Mouse (Mus musculus) left cerebral cortex, adult 2 months (tissue): ENCODE data around the gene Phf10. TPM values are rescaled to one million over a fixed set of nuclear protein-coding genes. Genes with fewer than 3 reads are reported as not detected.
"Not testable (repeated sequence)": the region's sequence is repeated elsewhere in the genome, so short reads cannot be mapped to it uniquely, and the experiment has no call there.

ENCODE experiments used
- DNase-seq, 2 experiments: peaks; one replicate each; pipeline ENCODE4 v3.0.0; 2021 to 2022; ENCODE audit warnings: low spot score in 2 of 2, mixed read lengths in 1 of 2; ENCODE audit errors: extremely low spot score in 1 of 2
- H3K27ac ChIP-seq: fragments of 200-600 bp; 2 replicates; pipeline ENCODE4 v1.8.1; 2022
- H3K4me3 ChIP-seq: fragments of 200-600 bp; 2 replicates; pipeline ENCODE4 v1.8.1; 2022
- intact Hi-C: fragments of 180-260 bp; cut with DNase I; formaldehyde crosslinking; loops from one replicate; pipeline ENCODE4 v1.15.1; 2025
- long read RNA-seq, 2 experiments: library from polyadenylated mRNA; stranded (forward); transcript quantifications; one replicate each; pipeline ENCODE4 v2.0.0; 2021; ENCODE audit warnings: borderline mapping rate in 2 of 2
- total RNA-seq, 2 experiments: library from RNA; stranded (reverse); gene quantifications; 2 replicates each; pipeline ENCODE4 v1.2.3; 2021

Gene Phf10
- total RNA-seq: 10 to 100 TPM; 56.6 to 60.4 TPM
- long read RNA-seq, experiment 1, partial matches to known transcripts: 13 of 27 reads
- long read RNA-seq, experiment 1, other reads (novel, unspliced or antisense): 10 of 27 reads
- long read RNA-seq, experiment 2, partial matches to known transcripts: 19 of 29 reads
- long read RNA-seq, experiment 2, other reads (novel, unspliced or antisense): 7 of 29 reads

GRCm38 (mm10) chr17:14960951-14961556 is at the start of gene Phf10:
TSS of gene Phf10 (minus strand) at chr17:14961273.
- peak; percentile 25 to 46 for DNase-seq
- H3K4me3 ChIP-seq: peak within 1 kb of the TSS; percentile 62
- H3K27ac ChIP-seq, intact Hi-C loops: not testable (repeated sequence)

- H3K4me3 ChIP-seq, intact Hi-C loops, DNase-seq, H3K27ac ChIP-seq: not testable (repeated sequence)
These were observed 48.8 kb upstream of the Phf10 start, which contains the start of gene Gm3435 for GRCm38 (mm10) chr17:15009706-15010413. TSS of gene Gm3435 (plus strand) at chr17:15010176.

DNA sequence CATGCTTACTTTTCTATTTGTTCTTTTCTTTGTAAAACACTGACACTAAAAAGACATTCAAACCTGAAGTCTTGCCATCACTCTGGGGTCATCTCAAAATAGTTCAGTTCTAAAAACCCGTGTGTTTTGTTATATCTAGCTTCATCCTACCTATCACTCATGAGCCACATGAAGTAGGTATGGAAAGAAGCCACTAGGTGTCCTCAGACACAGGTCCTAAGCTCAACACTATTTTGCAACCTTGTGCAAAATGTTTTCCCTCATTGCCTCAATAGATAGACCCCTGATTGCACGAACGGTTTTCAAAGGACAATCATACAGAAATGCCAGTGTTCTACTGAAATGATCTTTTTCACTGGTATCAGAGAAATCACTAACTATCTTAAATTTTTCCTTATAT is 48.0 kb upstream of the Phf10 start:
- H3K27ac ChIP-seq, DNase-seq, intact Hi-C loops, H3K4me3 ChIP-seq: not testable (repeated sequence)

GRCm38 (mm10) chr17:15000047-15000446 is 39.0 kb upstream of the Phf10 start:
- intact Hi-C loops, DNase-seq, H3K27ac ChIP-seq, H3K4me3 ChIP-seq: not testable (repeated sequence)

DNA sequence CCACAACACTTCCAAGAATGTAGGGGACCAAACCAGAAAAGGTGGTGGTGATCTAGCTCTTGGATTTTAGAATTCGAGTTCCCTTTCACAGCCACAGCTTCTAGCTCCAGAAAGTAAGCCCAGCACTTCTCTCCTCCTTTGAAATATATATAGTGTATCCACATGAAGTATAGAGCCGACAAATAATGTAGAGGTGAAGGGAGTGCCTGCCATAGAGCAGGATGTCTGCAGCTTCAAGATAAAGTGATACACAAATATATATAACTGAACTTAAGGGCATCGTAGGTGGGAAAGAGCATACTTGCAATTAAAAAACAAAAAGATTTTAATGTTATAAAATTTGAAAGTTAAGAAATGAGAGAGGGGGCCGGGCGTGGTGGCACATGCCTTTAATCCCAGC is 33.1 kb upstream of the Phf10 start:
- DNase-seq, H3K27ac ChIP-seq, H3K4me3 ChIP-seq, intact Hi-C loops: not testable (repeated sequence)

- not testable (repeated sequence) for DNase-seq, H3K4me3 ChIP-seq
These were observed 32.2 kb upstream of the Phf10 start for GRCm38 (mm10) chr17:14993139-14993832.

DNA sequence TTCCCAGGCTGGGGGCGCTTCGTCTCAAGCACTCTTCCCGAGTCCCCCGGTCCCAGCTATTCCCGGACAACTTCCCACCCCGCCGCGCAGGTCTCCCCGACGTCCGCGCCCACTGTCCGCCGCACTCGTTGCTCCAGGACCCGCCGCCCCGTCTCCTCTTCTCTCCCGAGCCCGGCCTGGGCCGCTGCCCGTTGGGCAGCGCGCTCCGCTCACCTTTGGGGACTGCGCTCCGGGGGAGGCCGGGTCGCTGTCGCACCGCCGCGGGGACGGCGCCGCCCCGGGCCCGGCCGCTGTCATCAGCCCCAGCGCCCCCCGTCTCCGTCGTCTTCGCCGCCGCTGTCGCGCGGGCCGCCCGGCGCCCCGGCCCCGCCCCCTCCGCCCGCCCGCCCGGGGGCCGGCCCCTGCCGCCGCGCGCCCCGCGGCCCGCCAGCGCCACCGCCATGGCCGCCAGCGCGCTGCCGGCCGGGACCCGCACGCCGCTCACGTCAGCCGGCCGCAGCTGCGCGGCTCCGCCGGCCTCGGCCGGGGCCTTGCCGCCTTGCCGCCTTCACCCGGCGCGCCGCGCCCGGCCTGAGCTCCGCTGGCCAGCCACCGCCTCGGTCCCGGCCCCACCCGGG is 31.6 kb upstream of the Phf10 start:
- intact Hi-C loops, H3K4me3 ChIP-seq, H3K27ac ChIP-seq, DNase-seq: not testable (repeated sequence)

More at GRCm38 (mm10) chr17:14993139-14993832, 32.2 kb upstream of the Phf10 start:
- H3K27ac ChIP-seq, intact Hi-C loops: not testable (repeated sequence)

DNA sequence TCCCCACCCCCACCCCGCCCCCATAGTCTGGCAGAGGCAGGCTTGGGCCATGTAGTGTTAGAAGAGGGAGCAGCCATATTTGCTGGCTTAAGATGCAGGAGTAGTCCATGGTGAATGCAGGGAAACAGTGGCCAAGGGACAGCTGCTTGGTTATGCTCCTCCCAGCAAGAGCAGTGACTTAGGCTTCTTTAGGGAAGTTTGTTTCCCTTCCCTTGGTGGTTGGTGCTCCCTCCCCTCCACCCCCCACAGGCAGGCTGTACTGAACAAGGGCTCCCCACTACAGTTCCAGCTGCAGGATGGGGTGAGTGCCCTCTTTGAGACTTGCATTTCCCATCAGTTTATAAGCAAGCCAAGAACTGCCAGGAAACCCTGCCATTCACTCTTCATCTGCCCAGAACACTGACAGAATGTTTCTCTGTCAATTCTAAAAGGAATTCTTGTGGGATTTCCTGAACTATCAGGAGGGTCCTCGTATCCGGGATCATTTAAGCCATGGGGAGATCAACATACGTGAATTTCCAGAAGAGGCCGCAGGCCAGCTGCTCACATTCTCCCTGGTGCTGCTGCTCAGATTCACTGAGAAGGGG is 29.1 kb upstream of the Phf10 start:
- H3K27ac ChIP-seq, H3K4me3 ChIP-seq, intact Hi-C loops: not testable (repeated sequence)
- peak in 1 of 2 experiments; percentile 9 for DNase-seq

DNA sequence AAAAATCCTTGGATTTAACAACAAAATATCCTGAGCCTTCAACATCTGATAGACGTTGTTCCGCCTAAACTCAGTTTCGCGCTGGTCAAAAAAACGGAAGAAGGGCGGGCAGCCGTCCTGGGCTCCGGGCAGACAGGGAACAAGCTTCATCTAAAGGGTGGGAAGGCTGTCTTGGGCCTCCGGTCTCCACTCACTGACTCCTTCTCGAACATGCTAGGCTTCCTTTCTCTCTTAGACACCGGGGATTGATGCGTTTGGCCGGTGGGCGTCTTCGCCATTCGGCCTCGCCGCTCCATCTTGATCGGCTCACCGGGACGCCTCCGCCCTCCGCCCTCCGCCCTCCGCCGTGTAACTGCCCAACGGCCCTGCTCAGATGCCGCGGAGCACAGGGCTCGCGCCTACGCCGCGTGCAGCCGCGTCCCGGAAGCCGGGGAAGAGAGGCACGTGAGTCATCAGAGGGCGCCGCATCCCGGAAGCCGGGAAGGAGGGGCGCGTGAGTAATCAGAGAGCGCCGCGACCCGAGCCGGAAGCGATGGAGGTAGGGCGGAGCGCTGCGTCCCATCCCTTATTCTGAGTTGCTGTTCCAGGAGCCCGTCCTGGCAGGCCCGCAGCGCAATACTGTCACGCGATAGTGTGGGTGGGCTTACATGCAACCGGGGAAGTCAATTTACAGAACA is 17.4 kb upstream of the Phf10 start, which contains the start of the genes 9030025P20Rik and Gm3417:
TSS of gene 9030025P20Rik (plus strand) at position 107 of the 677 bp plus-strand sequence.
TSS of gene Gm3417 (minus strand) at position 429 of the 677 bp plus-strand sequence.
- intact Hi-C loops, H3K27ac ChIP-seq, H3K4me3 ChIP-seq, DNase-seq: not testable (repeated sequence)

- H3K27ac ChIP-seq, intact Hi-C loops, DNase-seq, H3K4me3 ChIP-seq: not testable (repeated sequence)
These were observed 16.8 kb upstream of the Phf10 start for GRCm38 (mm10) chr17:14977718-14978361.

GRCm38 (mm10) chr17:14968373-14968913 is 7.4 kb upstream of the Phf10 start:
- DNase-seq, H3K4me3 ChIP-seq, H3K27ac ChIP-seq, intact Hi-C loops: not testable (repeated sequence)

GRCm38 (mm10) chr17:14961557-14962154 is 583 bp upstream of the Phf10 start:
- H3K27ac ChIP-seq, intact Hi-C loops, H3K4me3 ChIP-seq, DNase-seq: not testable (repeated sequence)
